Comparison of ENCODE assay signal across 10 mouse cellular contexts in genomic region chr16:18424364-18425045, GRCm38 (mm10). TPM values are rescaled to one million over a fixed set of nuclear protein-coding genes. Genes with fewer than 3 reads are reported as not detected.
DNase-seq lines count a peak whose midpoint lies in the region; ATAC-seq lines count a peak whose summit lies in the region.
"Had no signal": no experiment of that assay in that cellular context is flagged by ENCODE, and none has a peak within 500 bp of the region (broad histone marks: within the 10 kb centered on the region; RNA-seq: fewer than 3 reads in every experiment).

No protein-coding gene starts in this region.

- peaks cover 29% of the 10 kb centered on the region for H3K4me1 ChIP-seq in kidney, embryonic 14.5 days (ENCODE audit: control insufficient read depth, insufficient read depth, low read length)
- peaks cover 16% of the 10 kb centered on the region for H3K4me1 ChIP-seq in brown adipose tissue, adult 24 weeks (ENCODE audit: control insufficient read depth, insufficient read depth, insufficient read length, low read length)
- peaks cover 28% of the 10 kb centered on the region for H3K4me1 ChIP-seq in liver, embryonic 11.5 days (replicated peaks; ENCODE audit: control insufficient read depth, insufficient read depth, low read length)

- no peak for ATAC-seq in kidney, embryonic 14.5 days (ENCODE audit: low FRiP score, low TSS enrichment)
- peak; percentile 27 for ATAC-seq in CD4-positive, CD25-positive, alpha-beta regulatory T cell, adult 4 months
- no peak for ATAC-seq in liver, embryonic 11.5 days (replicated peaks; ENCODE audit: low FRiP score)

- DNase-seq in kidney, postnatal 25 days = no peak
- no peak for DNase-seq in liver, embryonic 11.5 days (ENCODE audit: low spot score)
- DNase-seq in layer of hippocampus, postnatal 10 days (ENCODE audit: low spot score in 2 of 2) = no peak
- no peak for DNase-seq in cerebellum, adult 11 months
- no peak for DNase-seq in right cerebral cortex, postnatal 10 days (ENCODE audit: low spot score in 2 of 2)
- DNase-seq: adrenal gland, postnatal 10 days; layer of hippocampus, adult 9-11 months had no signal

- H3K36me3 ChIP-seq in kidney, embryonic 14.5 days (ENCODE audit: control insufficient read depth, insufficient read depth, low read length) = no peaks in the 10 kb centered on the region; the same call in 1 of the 2 replicates
- H3K36me3 ChIP-seq in liver, embryonic 11.5 days (ENCODE audit: control insufficient read depth, insufficient read depth, low read length) = peaks cover 11% of the 10 kb centered on the region; the same call in 1 of the 2 replicates

- H3K9me3 ChIP-seq in kidney, embryonic 14.5 days (ENCODE audit: control insufficient read depth, low read length) = no peaks in the 10 kb centered on the region
- no peaks in the 10 kb centered on the region for H3K9me3 ChIP-seq in liver, embryonic 11.5 days (ENCODE audit: control insufficient read depth, low read length)

- no peaks in the 10 kb centered on the region for H3K27me3 ChIP-seq in kidney, embryonic 14.5 days (ENCODE audit: control insufficient read depth, insufficient read depth, low read length)
- H3K27me3 ChIP-seq in liver, embryonic 11.5 days (replicated peaks; ENCODE audit: control insufficient read depth, insufficient read depth, low read length) = no peaks in the 10 kb centered on the region

- H3K4me2 ChIP-seq in kidney, embryonic 14.5 days (replicated peaks; ENCODE audit: low read depth, low read length) = peak overlapping the region; percentile 15; the same call in 1 of the 2 replicates
- H3K4me2 ChIP-seq in liver, embryonic 11.5 days = peak overlapping the region; percentile 88

- H3K27ac ChIP-seq in kidney, embryonic 14.5 days (ENCODE audit: low read depth, low read length) = no peak overlapping the region
- H3K27ac ChIP-seq in brown adipose tissue, adult 24 weeks (replicated peaks; ENCODE audit: low read depth, low read length) = peak overlapping the region; percentile 52
- peak overlapping the region; percentile 26; the same call in 1 of the 2 replicates for H3K27ac ChIP-seq in liver, embryonic 11.5 days (ENCODE audit: low read depth, low read length)

- no peak overlapping the region for H3K9ac ChIP-seq in kidney, embryonic 14.5 days (ENCODE audit: low read depth, low read length)
- peak overlapping the region; percentile 39 for H3K9ac ChIP-seq in liver, embryonic 11.5 days (ENCODE audit: low read depth, low read length)

- H3K4me3 ChIP-seq in kidney, embryonic 14.5 days (ENCODE audit: low read length) = no peak overlapping the region
- H3K4me3 ChIP-seq in brown adipose tissue, adult 24 weeks (ENCODE audit: insufficient read depth, low read depth, low read length) = peak overlapping the region; percentile 35
- peak overlapping the region; percentile 79 for H3K4me3 ChIP-seq in liver, embryonic 11.5 days (ENCODE audit: low read depth, low read length)

- WGBS in kidney, embryonic 14.5 days = 72% methylated on average over 11 of the region's 11 CpGs
- 75% methylated on average over 11 of the region's 11 CpGs for WGBS in liver, embryonic 11.5 days

RNA-seq across cellular contexts. Expression of gene Txnrd2, which starts 1.7 kb away (rescaled TPM):
- 21.9 and 23.6 TPM in 2 replicates for polyA plus RNA-seq in kidney, embryonic 14.5 days (2014; fragmentation: Nextera tagmentation; extraction: Ambion mirVana)
- 10 to 100 TPM; 21.7 to 26.7 TPM for polyA plus RNA-seq in CD4-positive, CD25-positive, alpha-beta regulatory T cell, adult 4 months (2017; shearing (Covaris generic))
- polyA plus RNA-seq in brown adipose tissue, adult 24 weeks (2012; ENCODE audit: insufficient read depth, insufficient read length, missing spikeins) = 77.6 and 92.5 TPM in 2 replicates
- 83.7 and 91.8 TPM in 2 replicates for polyA plus RNA-seq in liver, embryonic 11.5 days (2014; fragmentation: Nextera tagmentation; extraction: Ambion mirVana)
- 10 to 100 TPM; 22.1 to 28.4 TPM for total RNA-seq in layer of hippocampus, postnatal 10 days (2021)

RNA-seq across cellular contexts. Expression of gene Comt, which starts 2.1 kb away (rescaled TPM):
- polyA plus RNA-seq in kidney, embryonic 14.5 days (2014; fragmentation: Nextera tagmentation; extraction: Ambion mirVana) = 78.7 and 89.0 TPM in 2 replicates
- 10 to 100 TPM; 62.0 to 65.2 TPM for polyA plus RNA-seq in CD4-positive, CD25-positive, alpha-beta regulatory T cell, adult 4 months (2017; shearing (Covaris generic))
- polyA plus RNA-seq in brown adipose tissue, adult 24 weeks (2012; ENCODE audit: insufficient read depth, insufficient read length, missing spikeins) = 452 and 497 TPM in 2 replicates
- 140 and 141 TPM in 2 replicates for polyA plus RNA-seq in liver, embryonic 11.5 days (2014; fragmentation: Nextera tagmentation; extraction: Ambion mirVana)
- 10 to 100 TPM; 55.3 to 59.8 TPM for total RNA-seq in layer of hippocampus, postnatal 10 days (2021)
